Mouse (Mus musculus) liver, embryonic 11.5 days (tissue): ENCODE measurements around the gene Plac9a. TPM values are rescaled to one million over a fixed set of nuclear protein-coding genes. Genes with fewer than 3 reads are reported as not detected.

Experiments
- ATAC-seq: fragments of 200-750 bp; cut with Nextera tagmentation; replicated peaks from 2 replicates; pipeline ENCODE4 v1.8.0; 2017; ENCODE audit warnings: moderate number of reproducible peaks, mild to moderate bottlenecking, moderate TSS enrichment, moderate library complexity; ENCODE audit not compliant: low FRiP score
- DNase-seq: peaks from one replicate; pipeline ENCODE4 v3.0.0-alpha.2; 2017; ENCODE audit warnings: low spot score
- H3K27ac ChIP-seq: fragments of 300-500 bp; sonication (generic); 2 replicates; pipeline ENCODE4 v1.5.1; 2014; ENCODE audit warnings: mild to moderate bottlenecking, low read depth, low read length, control low read depth
- H3K27me3 ChIP-seq: fragments of 300-500 bp; sonication (generic); replicated peaks from 2 replicates; pipeline ENCODE4 v1.6.1; 2014; ENCODE audit warnings: low read length, mixed read lengths; ENCODE audit not compliant: control insufficient read depth, insufficient read depth
- H3K36me3 ChIP-seq: fragments of 300-500 bp; sonication (generic); 2 replicates; pipeline ENCODE4 v1.6.1; 2014; ENCODE audit warnings: mild to moderate bottlenecking, low read length, moderate library complexity, mixed read lengths; ENCODE audit not compliant: control insufficient read depth, insufficient read depth
- H3K4me1 ChIP-seq: fragments of 300-500 bp; sonication (generic); replicated peaks from 2 replicates; pipeline ENCODE4 v1.6.1; 2014; ENCODE audit warnings: low read length, mixed read lengths; ENCODE audit not compliant: control insufficient read depth, insufficient read depth
- H3K4me2 ChIP-seq: fragments of 300-500 bp; sonication (generic); 2 replicates; pipeline ENCODE4 v1.6.1; 2014; ENCODE audit warnings: mild to moderate bottlenecking, control low read depth, moderate library complexity
- H3K4me3 ChIP-seq: fragments of 300-500 bp; sonication (generic); 2 replicates; pipeline ENCODE4 v1.5.1; 2014; ENCODE audit warnings: low read depth, low read length, control low read depth
- H3K9ac ChIP-seq: fragments of 300-500 bp; sonication (generic); 2 replicates; pipeline ENCODE4 v1.6.1; 2014; ENCODE audit warnings: low read depth, low read length, control low read depth
- H3K9me3 ChIP-seq: fragments of 300-500 bp; sonication (generic); 2 replicates; pipeline ENCODE4 v1.6.1; 2016; ENCODE audit warnings: low read length, inconsistent platforms, mixed read lengths; ENCODE audit not compliant: control insufficient read depth
- WGBS: fragments of 180-500 bp; shearing (Covaris S2); extraction: QIAGEN DNeasy Blood & Tissue Kit; methylation state at CpG from one replicate; pipeline ENCODE4 v1.1.7; 2014; 5-methylcytosine and 5-hydroxymethylcytosine counted together
- polyA plus RNA-seq: library from polyadenylated mRNA; unstranded; fragments of >200 nt; fragmentation: Nextera tagmentation; extraction: Ambion mirVana; gene quantifications from 2 replicates; pipeline ENCODE4 v1.2.1, GENCODE M21; 2014

Gene Plac9a
- polyA plus RNA-seq, 1 experiment from 2014 or later, result not detected

GRCm38 (mm10) chr14:25846516-25846915 is 56.4 kb downstream of the Plac9a start:
- no peak overlapping the region for H3K9ac ChIP-seq
- ATAC-seq, result no peak
- 81% methylated on average over 8 of the region's 8 CpGs for WGBS
- DNase-seq, result no peak
- no peaks in the 10 kb centered on the region for H3K9me3 ChIP-seq
- H3K27ac ChIP-seq, result no peak overlapping the region
- H3K4me2 ChIP-seq, result no peak overlapping the region
- H3K4me3 ChIP-seq, result no peak overlapping the region
- H3K4me1 ChIP-seq, result peaks cover 15% of the 10 kb centered on the region; the same call in 1 of the 2 replicates
- no peaks in the 10 kb centered on the region for H3K36me3 ChIP-seq
- H3K27me3 ChIP-seq, result peaks cover 6% of the 10 kb centered on the region; the same call in 1 of the 2 replicates

- H3K9ac ChIP-seq, result no peak overlapping the region
- ATAC-seq (no peak), DNase-seq (no peak)
- H3K27ac ChIP-seq, result no peak overlapping the region
- H3K36me3 ChIP-seq, result no peaks in the 10 kb centered on the region
- peaks cover 6% of the 10 kb centered on the region for H3K27me3 ChIP-seq
- H3K4me3 ChIP-seq, result no peak overlapping the region
- H3K4me1 ChIP-seq, result peaks cover 15% of the 10 kb centered on the region; the same call in 1 of the 2 replicates
- no peaks in the 10 kb centered on the region for H3K9me3 ChIP-seq
- WGBS, result 80% methylated on average over 6 of the region's 6 CpGs
- H3K4me2 ChIP-seq, result no peak overlapping the region
These were observed 57.0 kb downstream of the Plac9a start for GRCm38 (mm10) chr14:25845832-25846383.

DNA sequence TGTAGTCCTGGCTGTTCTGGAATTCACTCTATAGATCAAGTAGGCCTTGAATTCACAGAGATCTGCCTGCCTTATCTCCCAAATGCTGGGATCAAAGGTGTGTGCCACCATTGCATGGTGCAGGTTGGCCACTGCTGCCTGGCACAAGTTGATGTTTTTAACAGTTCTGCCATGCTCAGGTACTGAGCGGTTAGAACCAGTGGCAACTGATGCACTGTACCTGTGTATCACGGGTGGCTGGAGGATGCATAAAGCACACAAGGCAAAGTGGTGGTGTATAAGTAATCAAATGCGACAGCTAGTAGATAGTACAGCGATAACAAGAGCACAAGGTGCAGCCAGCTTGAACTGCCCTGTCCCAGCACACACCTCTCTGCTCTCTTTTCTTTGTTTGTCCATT is 58.5 kb downstream of the Plac9a start:
- H3K4me3 ChIP-seq, result no peak overlapping the region
- no peak overlapping the region for H3K27ac ChIP-seq
- DNase-seq, result no peak
- peaks cover 6% of the 10 kb centered on the region for H3K27me3 ChIP-seq
- no peak for ATAC-seq
- 85% methylated on average over 4 of the region's 4 CpGs for whole genome bisulfite sequencing
- no peak overlapping the region for H3K4me2 ChIP-seq
- no peaks in the 10 kb centered on the region for H3K36me3 ChIP-seq
- peaks cover 15% of the 10 kb centered on the region; the same call in 1 of the 2 replicates for H3K4me1 ChIP-seq
- no peaks in the 10 kb centered on the region for H3K9me3 ChIP-seq
- H3K9ac ChIP-seq, result no peak overlapping the region

- no peak for ATAC-seq
- Histone ChIP-seq H3K4me1 (peaks cover 14% of the 10 kb centered on the region; the same call in 1 of the 2 replicates), H3K9ac (peak overlapping the region; percentile 69), H3K4me2 (peak overlapping the region; percentile 88), H3K9me3 (no peaks in the 10 kb centered on the region), H3K36me3 (no peaks in the 10 kb centered on the region), H3K4me3 (peak overlapping the region; percentile 74), H3K27ac (no peak overlapping the region), H3K27me3 (peaks cover 6% of the 10 kb centered on the region)
- DNase-seq, result peak; percentile 50
- 5% methylated on average over 12 of the region's 12 CpGs for WGBS
These were observed 60.3 kb downstream of the Plac9a start for GRCm38 (mm10) chr14:25842688-25843003.

- H3K27ac ChIP-seq, result no peak within 1 kb of the TSS
- H3K27me3 ChIP-seq, result peaks cover 6% of the 10 kb centered on the region
- ATAC-seq (peak; percentile 87), DNase-seq (peak; percentile 84)
- no peaks in the 10 kb centered on the region for H3K9me3 ChIP-seq
- peaks cover 11% of the 10 kb centered on the region; the same call in 1 of the 2 replicates for H3K4me1 ChIP-seq
- H3K4me3 ChIP-seq, result peak within 1 kb of the TSS; percentile 74
- WGBS, result under 1% methylated on average over 54 of the region's 54 CpGs
- peak within 1 kb of the TSS; percentile 88 for H3K4me2 ChIP-seq
- H3K9ac ChIP-seq, result peak within 1 kb of the TSS; percentile 69
- no peaks in the 10 kb centered on the region for H3K36me3 ChIP-seq
These were observed 60.8 kb downstream of the Plac9a start, which contains the start of gene Anxa11 for GRCm38 (mm10) chr14:25841991-25842687. Gene Anxa11, plus strand, starts transcription at chr14:25842156.

DNA sequence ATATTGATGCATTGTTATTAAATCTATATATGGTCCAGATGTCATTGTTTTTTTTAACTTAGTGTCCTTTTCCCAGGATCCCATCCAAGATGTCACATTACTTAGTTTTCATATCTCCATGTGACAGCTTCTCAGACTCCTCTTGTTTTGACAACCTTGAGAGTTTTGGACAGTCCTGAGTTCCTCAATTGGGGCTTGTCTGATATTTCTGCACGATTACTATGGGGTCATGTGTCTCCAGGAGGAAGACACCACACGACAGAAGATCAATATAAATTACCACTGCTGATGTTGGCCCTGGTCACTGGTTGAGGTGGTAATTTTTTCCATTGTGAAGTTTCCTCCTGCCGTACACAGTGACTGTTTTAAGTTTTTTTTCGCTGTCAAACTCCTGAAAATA is 61.3 kb downstream of the Plac9a start:
- Histone ChIP-seq H3K9me3 (no peaks in the 10 kb centered on the region), H3K4me1 (0 out of 2 replicates have a peak, but pooled peaks cover 6% of the 10 kb centered on the region), H3K4me3 (peak overlapping the region; percentile 74), H3K36me3 (no peaks in the 10 kb centered on the region), H3K27me3 (peaks cover 6% of the 10 kb centered on the region), H3K4me2 (peak overlapping the region; percentile 88), H3K9ac (no peak overlapping the region), H3K27ac (no peak overlapping the region)
- under 1% methylated on average over 4 of the region's 4 CpGs for WGBS
- DNase-seq (no peak), ATAC-seq (peak; percentile 47; the same call in 1 of the 2 replicates)

GRCm38 (mm10) chr14:25840961-25841360 is 61.9 kb downstream of the Plac9a start:
- Histone ChIP-seq H3K27ac (no peak overlapping the region), H3K4me1 (0 out of 2 replicates have a peak, but pooled peaks cover 5% of the 10 kb centered on the region), H3K4me2 (no peak overlapping the region), H3K36me3 (no peaks in the 10 kb centered on the region), H3K27me3 (peaks cover 6% of the 10 kb centered on the region), H3K9me3 (no peaks in the 10 kb centered on the region), H3K4me3 (no peak overlapping the region), H3K9ac (no peak overlapping the region)
- no peak for ATAC-seq
- 34% methylated on average over 7 of the region's 7 CpGs for WGBS
- no peak for DNase-seq

DNA sequence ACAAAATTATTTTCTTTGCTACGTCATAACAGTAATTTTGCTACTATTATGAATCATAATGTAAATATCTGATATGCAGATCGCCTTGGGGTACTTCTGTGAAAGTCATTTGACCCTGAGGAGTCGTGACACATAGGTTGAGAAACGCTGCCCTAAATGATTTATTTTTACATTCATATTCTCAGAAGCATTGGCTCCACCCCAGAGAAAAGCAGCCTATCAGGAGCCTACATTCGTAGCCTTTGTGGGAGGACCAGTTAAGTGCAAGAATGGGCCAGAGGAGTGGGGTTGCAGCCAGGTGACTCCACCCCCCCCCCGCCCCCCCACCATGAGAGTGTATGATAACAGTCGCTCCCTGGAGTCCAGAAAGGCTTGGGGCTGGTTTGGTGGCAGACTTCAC is 63.1 kb downstream of the Plac9a start:
- Histone ChIP-seq H3K9me3 (no peaks in the 10 kb centered on the region), H3K36me3 (no peaks in the 10 kb centered on the region), H3K9ac (no peak overlapping the region), H3K27me3 (peaks cover 6% of the 10 kb centered on the region), H3K27ac (no peak overlapping the region), H3K4me1 (0 out of 2 replicates have a peak, but pooled peaks cover 5% of the 10 kb centered on the region), H3K4me3 (no peak overlapping the region), H3K4me2 (no peak overlapping the region)
- no peak for ATAC-seq
- whole genome bisulfite sequencing, result 52% methylated on average over 7 of the region's 7 CpGs
- DNase-seq, result no peak

- WGBS, result 76% methylated on average over 8 of the region's 8 CpGs
- Histone ChIP-seq H3K9me3 (no peaks in the 10 kb centered on the region), H3K27me3 (peaks cover 6% of the 10 kb centered on the region), H3K4me1 (0 out of 2 replicates have a peak, but pooled peaks cover 5% of the 10 kb centered on the region), H3K4me2 (no peak overlapping the region), H3K27ac (no peak overlapping the region), H3K4me3 (no peak overlapping the region), H3K36me3 (no peaks in the 10 kb centered on the region), H3K9ac (no peak overlapping the region)
- no peak for ATAC-seq
- DNase-seq, result no peak
These were observed 64.5 kb downstream of the Plac9a start for GRCm38 (mm10) chr14:25838411-25838810.
